Mouse (Mus musculus): ENCODE data around the gene Anxa2.

Gene Anxa2

GRCm38 (mm10) chr9:69453066-69453900 lies at the start of gene Anxa2:
Gene Anxa2 (plus strand): TSS chr9:69453620.
- in situ Hi-C loops (cut with MboI, MseI) = no loop called here

GRCm38 (mm10) chr9:69404671-69405070 lies 48.7 kb upstream of the Anxa2 start:
- in situ Hi-C loops (cut with MboI, MseI) = no loop called here

- in situ Hi-C loops (cut with MboI, MseI) = loop anchor here (5.0 kb wide), 1 partner anchor 63 kb away; no protein-coding TSS in a partner anchor
Observed at GRCm38 (mm10) chr9:69419476-69419875, 33.9 kb upstream of the Anxa2 start.

- in situ Hi-C loops (cut with MboI, MseI) = no loop called here
Observed at GRCm38 (mm10) chr9:69430531-69430930, 22.9 kb upstream of the Anxa2 start.

GRCm38 (mm10) chr9:69431863-69432555 lies 21.4 kb upstream of the Anxa2 start:
- in situ Hi-C loops (cut with MboI, MseI) = no loop called here

- in situ Hi-C loops (cut with MboI, MseI) = no loop called here
Observed at GRCm38 (mm10) chr9:69435194-69435593, 18.2 kb upstream of the Anxa2 start.

- in situ Hi-C loops (cut with MboI, MseI) = no loop called here
Observed at GRCm38 (mm10) chr9:69435662-69436061, 17.8 kb upstream of the Anxa2 start.

GRCm38 (mm10) chr9:69439805-69440357 lies 13.5 kb upstream of the Anxa2 start:
- in situ Hi-C loops (cut with MboI, MseI) = loop anchor here (5.0 kb wide), 1 partner anchor 37 kb away; no protein-coding TSS in a partner anchor

GRCm38 (mm10) chr9:69442471-69443038 lies 10.9 kb upstream of the Anxa2 start:
- in situ Hi-C loops (cut with MboI, MseI) = loop anchor here (5.0 kb wide), 1 partner anchor 35 kb away; no protein-coding TSS in a partner anchor

GRCm38 (mm10) chr9:69443203-69443602 lies 10.2 kb upstream of the Anxa2 start:
- in situ Hi-C loops (cut with MboI, MseI) = loop anchor here (5.0 kb wide), 1 partner anchor 34 kb away; no protein-coding TSS in a partner anchor

GRCm38 (mm10) chr9:69448801-69449200 lies 4.6 kb upstream of the Anxa2 start:
- in situ Hi-C loops (cut with MboI, MseI) = no loop called here

- in situ Hi-C loops (cut with MboI, MseI) = no loop called here
Observed at GRCm38 (mm10) chr9:69450636-69451035, 2.8 kb upstream of the Anxa2 start.

- in situ Hi-C loops (cut with MboI, MseI) = no loop called here
Observed at GRCm38 (mm10) chr9:69451886-69452810, 1.3 kb upstream of the Anxa2 start.

GRCm38 (mm10) chr9:69453901-69454666 lies 664 bp downstream of the Anxa2 start:
- in situ Hi-C loops (cut with MboI, MseI) = no loop called here

- in situ Hi-C loops (cut with MboI, MseI) = no loop called here
Observed at GRCm38 (mm10) chr9:69454691-69455090, 1.3 kb downstream of the Anxa2 start.

GRCm38 (mm10) chr9:69455391-69455790 lies 2.0 kb downstream of the Anxa2 start:
- in situ Hi-C loops (cut with MboI, MseI) = no loop called here

- in situ Hi-C loops (cut with MboI, MseI) = no loop called here
Observed at GRCm38 (mm10) chr9:69456406-69457075, 3.1 kb downstream of the Anxa2 start.

- in situ Hi-C loops (cut with MboI, MseI) = no loop called here
Observed at GRCm38 (mm10) chr9:69457143-69457542, 3.7 kb downstream of the Anxa2 start.

Data from regulatory T cell (primary cell).